Mouse (Mus musculus): ENCODE results near the gene Myh7b. TPM values are rescaled to one million over a fixed set of nuclear protein-coding genes. Genes with fewer than 3 reads are reported as not detected.

Gene Myh7b
- polyA plus RNA-seq, 1 experiment from 2014 or later, result 1.4 TPM

- Histone ChIP-seq H3K27me3 (peaks cover 66% of the 10 kb centered on the region), H3K36me3 (peaks cover 8% of the 10 kb centered on the region), H3K4me1 (peaks cover 20% of the 10 kb centered on the region; the same call in 1 of the 2 replicates), H3K27ac (no peak overlapping the region), H3K9ac (no peak overlapping the region), H3K9me3 (no peaks in the 10 kb centered on the region), H3K4me2 (replicated peaks) (no peak overlapping the region), H3K4me3 (no peak overlapping the region)
- ATAC-seq (ENCODE audit: insufficient number of reproducible peaks, insufficient read depth, low FRiP score, low TSS enrichment), result no peak
- WGBS, result 41% methylated on average over 21 of the region's 21 CpGs
These were observed 16.2 kb downstream of the Myh7b start for GRCm38 (mm10) chr2:155627030-155627738.

DNA sequence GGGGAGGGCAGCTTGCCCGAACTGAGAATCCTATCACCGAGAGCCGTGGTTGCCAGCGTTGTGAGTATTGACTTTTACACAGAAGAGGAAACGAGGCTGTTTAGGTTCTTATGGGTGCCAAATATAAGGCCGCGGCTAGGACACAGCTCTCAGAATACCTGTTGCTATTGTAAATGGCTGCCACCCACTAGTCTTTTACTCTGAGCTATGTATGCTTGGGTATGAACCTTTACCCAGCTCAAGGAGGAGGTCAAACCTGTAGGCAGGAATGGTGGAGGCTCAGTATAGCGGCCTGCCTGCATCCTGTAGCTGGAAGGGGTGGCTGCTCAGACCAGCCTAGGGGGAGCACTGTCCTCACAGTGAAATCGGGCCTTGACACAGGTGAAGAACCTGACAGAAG is 17.1 kb downstream of the Myh7b start:
- peaks cover 20% of the 10 kb centered on the region; the same call in 1 of the 2 replicates for H3K4me1 ChIP-seq
- no peak for ATAC-seq (ENCODE audit: insufficient number of reproducible peaks, insufficient read depth, low FRiP score, low TSS enrichment)
- H3K4me3 ChIP-seq, result no peak overlapping the region
- H3K27ac ChIP-seq, result no peak overlapping the region
- no peak overlapping the region for H3K9ac ChIP-seq
- H3K9me3 ChIP-seq, result no peaks in the 10 kb centered on the region
- H3K36me3 ChIP-seq, result peaks cover 18% of the 10 kb centered on the region
- 80% methylated on average over 9 of the region's 9 CpGs for WGBS
- no peak overlapping the region for H3K4me2 ChIP-seq (replicated peaks)
- peaks cover 76% of the 10 kb centered on the region for H3K27me3 ChIP-seq

DNA sequence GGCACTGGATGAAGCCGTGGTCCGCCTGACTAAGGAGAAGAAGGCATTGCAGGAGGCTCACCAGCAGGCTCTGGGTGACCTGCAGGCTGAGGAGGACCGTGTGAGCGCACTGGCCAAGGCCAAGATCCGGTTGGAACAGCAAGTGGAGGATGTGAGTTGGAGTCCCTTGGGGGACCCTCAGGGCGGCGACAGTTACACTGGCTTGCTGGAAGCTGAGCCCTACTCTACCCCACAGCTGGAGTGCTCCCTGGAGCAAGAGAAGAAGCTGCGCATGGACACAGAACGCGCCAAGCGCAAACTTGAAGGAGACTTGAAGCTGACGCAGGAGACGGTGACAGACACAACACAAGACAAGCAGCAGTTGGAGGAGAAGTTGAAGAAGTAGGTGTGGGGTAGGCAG is 17.5 kb downstream of the Myh7b start:
- H3K4me2 ChIP-seq (replicated peaks), result no peak overlapping the region; the same call in 1 of the 2 replicates
- no peak overlapping the region for H3K27ac ChIP-seq
- 0 out of 2 replicates have a peak overlapping the region, but pooled peaks have one; percentile 43 for H3K9ac ChIP-seq
- peak overlapping the region; percentile 36; the same call in 1 of the 2 replicates for H3K4me3 ChIP-seq
- no peak for ATAC-seq (ENCODE audit: insufficient number of reproducible peaks, insufficient read depth, low FRiP score, low TSS enrichment)
- H3K36me3 ChIP-seq, result peaks cover 21% of the 10 kb centered on the region
- H3K9me3 ChIP-seq, result no peaks in the 10 kb centered on the region
- peaks cover 20% of the 10 kb centered on the region; the same call in 1 of the 2 replicates for H3K4me1 ChIP-seq
- WGBS, result 69% methylated on average over 13 of the region's 13 CpGs
- peaks cover 80% of the 10 kb centered on the region for H3K27me3 ChIP-seq

DNA sequence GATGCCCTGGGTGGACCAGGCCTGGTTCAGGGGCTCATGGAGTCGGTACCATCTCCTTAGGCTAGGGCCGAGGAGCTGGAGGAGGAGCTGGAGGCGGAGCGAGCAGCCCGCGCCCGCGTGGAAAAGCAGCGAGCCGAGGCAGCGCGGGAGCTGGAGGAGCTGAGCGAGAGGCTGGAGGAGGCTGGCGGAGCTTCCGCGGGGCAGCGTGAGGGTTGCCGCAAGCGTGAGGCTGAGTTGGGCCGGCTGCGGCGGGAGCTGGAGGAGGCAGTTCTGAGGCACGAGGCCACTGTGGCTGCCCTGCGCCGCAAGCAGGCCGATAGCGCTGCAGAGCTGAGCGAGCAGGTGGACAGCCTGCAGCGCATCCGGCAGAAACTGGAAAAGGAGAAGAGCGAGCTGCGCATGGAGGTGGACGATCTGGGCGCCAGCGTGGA is 18.2 kb downstream of the Myh7b start:
- Histone ChIP-seq H3K9ac (peak overlapping the region; percentile 43; the same call in 1 of the 2 replicates), H3K4me3 (peak overlapping the region; percentile 36), H3K36me3 (peaks cover 28% of the 10 kb centered on the region), H3K27me3 (peaks cover 84% of the 10 kb centered on the region), H3K4me2 (replicated peaks) (peak overlapping the region; percentile 66), H3K4me1 (peaks cover 20% of the 10 kb centered on the region; the same call in 1 of the 2 replicates), H3K9me3 (no peaks in the 10 kb centered on the region), H3K27ac (no peak overlapping the region)
- 1% methylated on average over 35 of the region's 35 CpGs for WGBS
- ATAC-seq (ENCODE audit: insufficient number of reproducible peaks, insufficient read depth, low FRiP score, low TSS enrichment), result no peak

DNA sequence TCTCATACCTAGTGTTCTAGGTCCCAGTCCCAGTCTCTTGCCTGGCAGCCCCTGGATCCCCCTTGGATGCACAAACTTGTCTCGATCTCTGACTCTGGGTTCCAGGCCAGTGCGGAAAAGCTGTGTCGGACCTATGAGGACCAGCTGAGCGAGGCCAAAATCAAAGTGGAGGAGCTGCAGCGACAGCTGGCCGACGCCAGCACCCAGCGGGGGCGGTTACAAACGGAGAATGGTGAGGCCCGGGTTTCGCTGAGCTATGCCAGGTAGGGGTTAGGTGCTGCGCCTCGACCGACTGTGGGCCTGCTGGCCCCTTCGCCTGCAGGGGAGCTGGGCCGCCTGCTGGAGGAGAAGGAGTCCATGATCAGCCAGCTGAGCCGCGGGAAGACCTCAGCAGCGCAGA is 19.1 kb downstream of the Myh7b start:
- peaks cover 37% of the 10 kb centered on the region for H3K36me3 ChIP-seq
- peaks cover 20% of the 10 kb centered on the region; the same call in 1 of the 2 replicates for H3K4me1 ChIP-seq
- H3K27me3 ChIP-seq, result peaks cover 84% of the 10 kb centered on the region
- H3K27ac ChIP-seq, result no peak overlapping the region
- no peak overlapping the region for H3K4me3 ChIP-seq
- no peak overlapping the region; the same call in 1 of the 2 replicates for H3K4me2 ChIP-seq (replicated peaks)
- no peaks in the 10 kb centered on the region for H3K9me3 ChIP-seq
- 18% methylated on average over 20 of the region's 20 CpGs for WGBS
- ATAC-seq (ENCODE audit: insufficient number of reproducible peaks, insufficient read depth, low FRiP score, low TSS enrichment), result no peak
- H3K9ac ChIP-seq, result peak overlapping the region; percentile 27; the same call in 1 of the 2 replicates

- Histone ChIP-seq H3K9me3 (no peaks in the 10 kb centered on the region), H3K4me3 (no peak overlapping the region), H3K4me2 (replicated peaks) (no peak overlapping the region; the same call in 1 of the 2 replicates), H3K4me1 (peaks cover 20% of the 10 kb centered on the region; the same call in 1 of the 2 replicates), H3K9ac (peak overlapping the region; percentile 27; the same call in 1 of the 2 replicates), H3K36me3 (peaks cover 44% of the 10 kb centered on the region), H3K27me3 (peaks cover 79% of the 10 kb centered on the region), H3K27ac (no peak overlapping the region)
- ATAC-seq (ENCODE audit: insufficient number of reproducible peaks, insufficient read depth, low FRiP score, low TSS enrichment), result no peak
- 19% methylated on average over 43 of the region's 43 CpGs for WGBS
These were observed 19.8 kb downstream of the Myh7b start for GRCm38 (mm10) chr2:155630590-155631416.

DNA sequence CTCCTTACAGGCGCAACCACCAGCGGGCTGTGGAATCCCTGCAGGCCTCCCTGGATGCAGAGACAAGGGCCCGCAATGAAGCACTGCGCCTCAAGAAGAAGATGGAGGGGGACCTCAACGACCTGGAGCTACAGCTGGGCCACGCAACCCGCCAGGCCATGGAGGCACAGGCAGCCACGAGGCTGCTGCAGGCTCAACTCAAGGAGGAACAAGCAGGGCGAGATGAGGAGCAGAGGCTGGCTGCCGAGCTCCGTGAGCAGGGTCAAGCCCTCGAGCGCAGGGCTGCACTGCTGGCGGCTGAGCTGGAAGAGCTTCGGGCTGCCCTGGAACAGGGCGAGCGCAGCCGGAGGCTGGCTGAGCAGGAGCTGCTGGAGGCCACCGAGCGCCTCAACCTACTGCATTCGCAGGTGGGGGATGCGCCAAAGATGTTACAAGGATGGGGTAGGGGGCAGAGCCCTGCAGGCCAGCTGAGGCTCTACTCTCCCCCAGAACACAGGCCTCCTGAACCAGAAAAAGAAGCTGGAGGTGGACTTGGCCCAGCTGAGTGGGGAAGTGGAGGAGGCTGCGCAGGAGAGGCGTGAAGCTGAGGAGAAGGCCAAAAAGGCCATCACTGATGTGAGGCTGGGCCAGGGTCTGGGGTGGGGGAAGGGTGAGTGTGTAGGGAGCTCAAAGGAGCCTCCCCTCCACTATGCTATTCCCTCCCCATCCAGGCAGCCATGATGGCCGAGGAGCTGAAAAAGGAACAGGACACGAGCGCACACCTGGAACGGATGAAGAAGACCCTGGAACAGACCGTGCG is 21.3 kb downstream of the Myh7b start:
- no peak for ATAC-seq (ENCODE audit: insufficient number of reproducible peaks, insufficient read depth, low FRiP score, low TSS enrichment)
- 68% methylated on average over 30 of the region's 30 CpGs for WGBS
- Histone ChIP-seq H3K27ac (no peak overlapping the region), H3K27me3 (peaks cover 66% of the 10 kb centered on the region), H3K4me1 (peaks cover 20% of the 10 kb centered on the region; the same call in 1 of the 2 replicates), H3K4me2 (replicated peaks) (no peak overlapping the region), H3K9me3 (no peaks in the 10 kb centered on the region), H3K36me3 (peaks cover 58% of the 10 kb centered on the region), H3K9ac (no peak overlapping the region), H3K4me3 (no peak overlapping the region)

DNA sequence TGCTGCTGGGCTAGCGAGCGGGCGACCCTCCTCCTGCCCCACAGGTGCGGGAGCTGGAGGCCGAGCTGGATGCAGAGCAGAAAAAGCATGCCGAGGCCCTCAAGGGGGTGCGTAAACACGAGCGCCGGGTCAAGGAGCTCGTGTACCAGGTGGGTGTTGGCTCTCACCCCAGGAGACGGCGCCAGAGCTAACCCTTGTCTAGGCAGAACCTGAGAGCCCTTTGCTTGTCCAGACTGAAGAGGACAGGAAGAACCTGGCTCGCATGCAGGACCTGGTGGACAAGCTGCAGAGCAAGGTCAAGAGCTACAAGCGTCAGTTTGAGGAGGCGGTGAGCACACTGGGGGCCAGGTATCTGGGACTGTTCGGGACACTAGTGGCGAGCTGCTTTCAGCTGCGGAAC is 22.1 kb downstream of the Myh7b start:
- 61% methylated on average over 19 of the region's 19 CpGs for WGBS
- Histone ChIP-seq H3K27me3 (peaks cover 58% of the 10 kb centered on the region), H3K4me2 (replicated peaks) (no peak overlapping the region), H3K36me3 (peaks cover 66% of the 10 kb centered on the region), H3K9me3 (no peaks in the 10 kb centered on the region), H3K27ac (no peak overlapping the region), H3K9ac (no peak overlapping the region), H3K4me3 (no peak overlapping the region), H3K4me1 (peaks cover 20% of the 10 kb centered on the region; the same call in 1 of the 2 replicates)
- ATAC-seq (ENCODE audit: insufficient number of reproducible peaks, insufficient read depth, low FRiP score, low TSS enrichment), result no peak

DNA sequence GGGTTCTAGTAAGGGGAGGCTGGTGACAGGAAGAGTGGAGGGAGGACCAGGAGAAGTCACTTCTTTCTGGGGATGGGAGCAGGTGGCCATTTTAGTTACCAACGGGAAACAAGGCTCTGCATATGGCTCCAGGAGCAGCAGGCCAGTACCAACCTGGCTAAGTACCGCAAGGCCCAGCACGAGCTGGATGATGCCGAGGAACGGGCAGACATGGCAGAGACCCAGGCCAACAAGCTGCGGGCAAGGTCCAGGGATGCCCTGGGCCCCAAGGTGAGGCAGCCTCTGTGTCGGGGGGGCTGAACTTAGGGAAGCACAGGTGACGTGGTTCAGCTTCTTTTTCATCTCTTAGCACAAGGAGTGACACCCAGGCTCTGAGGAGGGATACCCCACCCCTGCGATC is 22.7 kb downstream of the Myh7b start:
- WGBS, result 95% methylated on average over 9 of the region's 9 CpGs
- ATAC-seq (ENCODE audit: insufficient number of reproducible peaks, insufficient read depth, low FRiP score, low TSS enrichment), result no peak
- Histone ChIP-seq H3K27me3 (peaks cover 52% of the 10 kb centered on the region), H3K36me3 (peaks cover 71% of the 10 kb centered on the region), H3K4me3 (no peak overlapping the region), H3K9me3 (no peaks in the 10 kb centered on the region), H3K9ac (no peak overlapping the region), H3K27ac (no peak overlapping the region), H3K4me2 (replicated peaks) (no peak overlapping the region), H3K4me1 (peaks cover 17% of the 10 kb centered on the region; the same call in 1 of the 2 replicates)

- no peak for ATAC-seq (ENCODE audit: insufficient number of reproducible peaks, insufficient read depth, low FRiP score, low TSS enrichment)
- no peaks in the 10 kb centered on the region for H3K9me3 ChIP-seq
- peaks cover 79% of the 10 kb centered on the region for H3K36me3 ChIP-seq
- no peak overlapping the region for H3K27ac ChIP-seq
- no peak overlapping the region for H3K9ac ChIP-seq
- H3K4me1 ChIP-seq, result peaks cover 9% of the 10 kb centered on the region; the same call in 1 of the 2 replicates
- no peak overlapping the region for H3K4me3 ChIP-seq
- peaks cover 44% of the 10 kb centered on the region for H3K27me3 ChIP-seq
- no peak overlapping the region for H3K4me2 ChIP-seq (replicated peaks)
- 88% methylated on average over 8 of the region's 8 CpGs for WGBS
These were observed 23.6 kb downstream of the Myh7b start for GRCm38 (mm10) chr2:155634562-155634961.

GRCm38 (mm10) chr2:155635961-155636360 is 24.9 kb downstream of the Myh7b start:
- Histone ChIP-seq H3K27me3 (peaks cover 30% of the 10 kb centered on the region), H3K4me2 (replicated peaks) (no peak overlapping the region), H3K9me3 (no peaks in the 10 kb centered on the region), H3K4me1 (no peaks in the 10 kb centered on the region), H3K36me3 (peaks cover 93% of the 10 kb centered on the region), H3K9ac (no peak overlapping the region), H3K4me3 (no peak overlapping the region), H3K27ac (no peak overlapping the region)
- 93% methylated on average over 8 of the region's 8 CpGs for WGBS
- no peak for ATAC-seq (ENCODE audit: insufficient number of reproducible peaks, insufficient read depth, low FRiP score, low TSS enrichment)
